Mouse (Mus musculus): ENCODE results near the gene Tdg. TPM values are rescaled to one million over a fixed set of nuclear protein-coding genes. Genes with fewer than 3 reads are reported as not detected.

Gene Tdg
- polyA plus RNA-seq, 1 experiment from 2014 or later: 77.4 TPM

DNA sequence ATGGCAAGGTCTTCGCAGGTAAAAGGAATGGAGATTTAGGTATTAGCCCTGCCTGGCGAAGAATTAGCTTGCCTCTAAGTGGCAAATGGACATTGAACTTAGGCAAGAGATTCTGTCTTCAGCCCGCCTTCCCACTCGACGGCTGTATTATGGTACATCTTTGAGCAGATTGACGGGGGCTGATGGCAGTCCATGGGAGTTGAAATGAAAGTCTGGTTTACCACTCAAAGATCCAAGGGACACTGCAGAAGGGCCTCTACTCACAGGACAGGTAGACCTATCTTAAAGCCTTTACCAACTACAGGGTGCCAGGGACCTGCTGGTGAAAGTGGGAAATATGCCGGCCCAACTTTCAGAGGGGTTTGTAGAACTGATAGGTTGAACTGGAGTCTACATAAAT lies 869 bp downstream of the Tdg start:
- ATAC-seq (ENCODE audit: insufficient number of reproducible peaks, insufficient read depth, low FRiP score, low read depth): no peak
- H3K4me3 ChIP-seq (ENCODE audit: control insufficient read depth in 1 of 2, insufficient read depth in 1 of 2, low read depth in 1 of 2, low read length in 2 of 2): peak overlapping the region; percentile 88 to 98
- H3K4me2 ChIP-seq (ENCODE audit: low read length): peak overlapping the region; percentile 87
- peaks cover 10 to 15% of the 10 kb centered on the region in 2 experiments for H3K4me1 ChIP-seq (ENCODE audit: control insufficient read depth in 2 of 2, insufficient read depth in 2 of 2, low read length in 2 of 2)
- WGBS: 15% methylated on average over 7 of the region's 7 CpGs
- H3K27ac ChIP-seq (replicated peaks in 1 of 2; ENCODE audit: control insufficient read depth in 1 of 2, insufficient read depth in 1 of 2, low read depth in 2 of 2, low read length in 2 of 2): peak overlapping the region; percentile 8 to 92; a peak in 1 of 4 replicates
- H3K27me3 ChIP-seq (ENCODE audit: control insufficient read depth, insufficient read depth, low read length): no peaks in the 10 kb centered on the region
- peaks cover 20% of the 10 kb centered on the region for H3K36me3 ChIP-seq (ENCODE audit: control insufficient read depth, insufficient read depth, low read length)
- peak overlapping the region; percentile 91 for H3K9ac ChIP-seq (ENCODE audit: low read length)
- H3K9me3 ChIP-seq (ENCODE audit: control insufficient read depth, low read length): no peaks in the 10 kb centered on the region

DNA sequence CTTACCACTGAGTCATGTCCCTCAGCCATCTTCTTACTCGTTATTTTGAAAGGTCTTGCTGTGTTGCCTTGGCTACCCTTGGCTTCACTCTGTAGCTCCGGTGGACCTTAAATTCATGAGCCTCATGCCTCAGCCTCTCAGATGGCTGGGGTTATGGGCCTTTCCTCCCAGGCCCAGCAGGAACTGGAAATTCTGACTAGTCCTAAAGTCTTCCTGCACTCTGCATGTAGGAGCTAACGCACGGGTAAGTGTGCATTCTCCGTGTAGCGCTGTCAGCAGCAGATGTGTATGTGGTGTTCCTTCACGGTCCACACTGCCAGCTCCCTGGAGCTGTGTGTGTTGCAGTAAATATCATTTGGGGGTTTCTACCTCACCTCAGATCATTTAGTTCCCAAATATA lies 1.5 kb downstream of the Tdg start:
- no peaks in the 10 kb centered on the region for H3K27me3 ChIP-seq (ENCODE audit: control insufficient read depth, insufficient read depth, low read length)
- H3K4me1 ChIP-seq (ENCODE audit: control insufficient read depth in 2 of 2, insufficient read depth in 2 of 2, low read length in 2 of 2): peaks cover 10 to 15% of the 10 kb centered on the region in 2 experiments
- peak overlapping the region; percentile 87 for H3K4me2 ChIP-seq (ENCODE audit: low read length)
- H3K36me3 ChIP-seq (ENCODE audit: control insufficient read depth, insufficient read depth, low read length): peaks cover 22% of the 10 kb centered on the region
- WGBS: 73% methylated on average over 7 of the region's 7 CpGs
- no peaks in the 10 kb centered on the region for H3K9me3 ChIP-seq (ENCODE audit: control insufficient read depth, low read length)
- H3K4me3 ChIP-seq (ENCODE audit: control insufficient read depth in 1 of 2, insufficient read depth in 1 of 2, low read depth in 1 of 2, low read length in 2 of 2): peak overlapping the region in 1 of 2 experiments; percentile 88; a peak in 1 of 4 replicates
- no peak overlapping the region for H3K27ac ChIP-seq (replicated peaks in 1 of 2; ENCODE audit: control insufficient read depth in 1 of 2, insufficient read depth in 1 of 2, low read depth in 2 of 2, low read length in 2 of 2)
- peak overlapping the region; percentile 91; the same call in 1 of the 2 replicates for H3K9ac ChIP-seq (ENCODE audit: low read length)
- ATAC-seq (ENCODE audit: insufficient number of reproducible peaks, insufficient read depth, low FRiP score, low read depth): no peak

DNA sequence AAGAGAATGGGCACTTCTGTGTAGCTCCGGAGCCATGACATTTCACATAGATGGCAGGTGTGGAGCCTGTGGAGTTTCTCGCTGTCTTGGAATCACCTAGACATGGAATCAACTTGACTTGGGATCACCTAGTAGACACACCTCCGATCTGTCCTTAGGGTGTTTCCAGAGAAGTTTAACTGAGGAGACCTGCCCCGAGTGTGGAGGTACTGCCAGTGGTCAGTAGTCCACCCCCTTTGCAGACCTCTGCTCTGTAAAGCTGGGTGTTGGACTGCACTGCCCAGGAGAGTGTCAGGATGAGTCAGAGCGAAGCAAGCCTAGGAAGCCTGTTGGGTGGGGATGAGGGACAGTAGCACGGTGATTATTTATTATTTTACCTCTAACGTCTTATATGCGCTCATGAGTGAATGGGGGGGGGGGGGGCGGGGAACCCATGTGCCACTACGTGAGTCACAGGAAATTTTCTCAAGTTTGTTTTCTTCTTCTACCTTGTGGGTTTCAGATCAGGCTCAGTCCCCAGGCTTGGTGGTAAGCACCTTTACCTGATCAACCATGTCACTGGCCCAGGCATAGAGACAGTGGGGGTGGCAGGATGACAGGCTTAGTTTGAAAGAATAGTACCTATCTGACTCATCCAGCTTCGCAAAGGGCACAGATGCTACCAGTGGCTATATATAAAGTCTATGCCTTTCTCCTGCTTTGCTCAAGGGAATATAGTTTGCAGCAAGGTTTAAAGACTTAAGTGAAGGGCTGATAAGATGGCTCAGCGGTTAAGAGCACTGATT lies 3.1 kb downstream of the Tdg start:
- 95% methylated on average over 12 of the region's 12 CpGs for WGBS
- ATAC-seq (ENCODE audit: insufficient number of reproducible peaks, insufficient read depth, low FRiP score, low read depth): no peak
- H3K9ac ChIP-seq (ENCODE audit: low read length): no peak overlapping the region
- H3K4me3 ChIP-seq (ENCODE audit: control insufficient read depth in 1 of 2, insufficient read depth in 1 of 2, low read depth in 1 of 2, low read length in 2 of 2): no peak overlapping the region
- no peaks in the 10 kb centered on the region for H3K9me3 ChIP-seq (ENCODE audit: control insufficient read depth, low read length)
- H3K27me3 ChIP-seq (ENCODE audit: control insufficient read depth, insufficient read depth, low read length): no peaks in the 10 kb centered on the region
- H3K4me2 ChIP-seq (ENCODE audit: low read length): no peak overlapping the region
- H3K4me1 ChIP-seq (ENCODE audit: control insufficient read depth in 2 of 2, insufficient read depth in 2 of 2, low read length in 2 of 2): peaks cover 10 to 15% of the 10 kb centered on the region in 2 experiments
- H3K36me3 ChIP-seq (ENCODE audit: control insufficient read depth, insufficient read depth, low read length): peaks cover 34% of the 10 kb centered on the region
- no peak overlapping the region for H3K27ac ChIP-seq (replicated peaks in 1 of 2; ENCODE audit: control insufficient read depth in 1 of 2, insufficient read depth in 1 of 2, low read depth in 2 of 2, low read length in 2 of 2)

DNA sequence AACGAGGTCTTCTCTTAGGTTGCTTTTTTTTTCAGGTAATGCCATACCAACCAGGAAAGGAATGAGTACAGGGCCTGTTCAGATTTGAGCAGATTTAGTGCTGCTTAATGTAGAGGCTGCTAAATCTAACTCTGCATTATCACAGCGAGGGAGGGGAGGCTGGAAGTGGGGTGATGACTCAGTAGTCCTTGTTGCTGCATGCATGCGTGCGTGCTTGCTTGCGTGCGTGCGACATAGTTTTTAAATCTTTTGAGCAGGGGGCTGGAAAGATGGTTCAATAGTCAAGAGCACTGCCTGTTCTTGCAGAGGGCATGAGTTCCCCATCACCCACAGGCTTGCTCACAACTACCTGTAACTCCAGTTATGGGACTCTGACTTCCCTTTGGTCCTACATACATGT lies 4.7 kb downstream of the Tdg start:
- Histone ChIP-seq H3K4me1 (ENCODE audit: control insufficient read depth in 2 of 2, insufficient read depth in 2 of 2, low read length in 2 of 2) (peaks cover 6 to 15% of the 10 kb centered on the region in 2 experiments), H3K27ac (replicated peaks in 1 of 2; ENCODE audit: control insufficient read depth in 1 of 2, insufficient read depth in 1 of 2, low read depth in 2 of 2, low read length in 2 of 2) (no peak overlapping the region), H3K9me3 (ENCODE audit: control insufficient read depth, low read length) (no peaks in the 10 kb centered on the region), H3K4me2 (ENCODE audit: low read length) (no peak overlapping the region), H3K4me3 (ENCODE audit: control insufficient read depth in 1 of 2, insufficient read depth in 1 of 2, low read depth in 1 of 2, low read length in 2 of 2) (no peak overlapping the region), H3K36me3 (ENCODE audit: control insufficient read depth, insufficient read depth, low read length) (peaks cover 50% of the 10 kb centered on the region), H3K27me3 (ENCODE audit: control insufficient read depth, insufficient read depth, low read length) (no peaks in the 10 kb centered on the region), H3K9ac (ENCODE audit: low read length) (no peak overlapping the region)
- WGBS: 96% methylated on average over 7 of the region's 7 CpGs
- no peak for ATAC-seq (ENCODE audit: insufficient number of reproducible peaks, insufficient read depth, low FRiP score, low read depth)

DNA sequence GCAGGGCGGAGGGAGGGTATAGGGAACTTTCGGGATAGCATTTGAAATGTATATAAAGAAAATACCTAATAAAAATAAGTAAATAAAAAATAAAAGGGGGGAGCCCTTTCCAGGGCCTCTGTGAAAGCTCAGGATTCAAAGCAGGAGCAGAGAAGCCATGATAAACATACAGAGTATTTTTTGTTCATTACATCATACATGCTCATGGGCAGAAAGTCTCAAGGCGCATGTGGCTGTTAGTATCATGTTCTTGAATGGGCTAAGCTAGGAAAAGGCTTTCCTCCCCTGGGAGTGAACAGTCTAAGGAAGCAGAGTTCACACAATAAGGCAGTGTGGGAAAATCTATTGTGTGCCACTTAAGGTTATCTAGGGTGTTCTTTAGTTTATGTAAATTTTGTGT lies 6.7 kb downstream of the Tdg start:
- no peak for ATAC-seq (ENCODE audit: insufficient number of reproducible peaks, insufficient read depth, low FRiP score, low read depth)
- H3K4me2 ChIP-seq (ENCODE audit: low read length): no peak overlapping the region
- H3K9me3 ChIP-seq (ENCODE audit: control insufficient read depth, low read length): no peaks in the 10 kb centered on the region
- WGBS: 88% methylated on average over 3 of the region's 3 CpGs
- peaks cover 67% of the 10 kb centered on the region for H3K36me3 ChIP-seq (ENCODE audit: control insufficient read depth, insufficient read depth, low read length)
- H3K4me3 ChIP-seq (ENCODE audit: control insufficient read depth in 1 of 2, insufficient read depth in 1 of 2, low read depth in 1 of 2, low read length in 2 of 2): no peak overlapping the region
- H3K4me1 ChIP-seq (ENCODE audit: control insufficient read depth in 2 of 2, insufficient read depth in 2 of 2, low read length in 2 of 2): peaks cover 0 to 5% of the 10 kb centered on the region in 2 experiments; a peak in 1 of 4 replicates
- H3K27me3 ChIP-seq (ENCODE audit: control insufficient read depth, insufficient read depth, low read length): no peaks in the 10 kb centered on the region
- no peak overlapping the region for H3K9ac ChIP-seq (ENCODE audit: low read length)
- no peak overlapping the region for H3K27ac ChIP-seq (replicated peaks in 1 of 2; ENCODE audit: control insufficient read depth in 1 of 2, insufficient read depth in 1 of 2, low read depth in 2 of 2, low read length in 2 of 2)

DNA sequence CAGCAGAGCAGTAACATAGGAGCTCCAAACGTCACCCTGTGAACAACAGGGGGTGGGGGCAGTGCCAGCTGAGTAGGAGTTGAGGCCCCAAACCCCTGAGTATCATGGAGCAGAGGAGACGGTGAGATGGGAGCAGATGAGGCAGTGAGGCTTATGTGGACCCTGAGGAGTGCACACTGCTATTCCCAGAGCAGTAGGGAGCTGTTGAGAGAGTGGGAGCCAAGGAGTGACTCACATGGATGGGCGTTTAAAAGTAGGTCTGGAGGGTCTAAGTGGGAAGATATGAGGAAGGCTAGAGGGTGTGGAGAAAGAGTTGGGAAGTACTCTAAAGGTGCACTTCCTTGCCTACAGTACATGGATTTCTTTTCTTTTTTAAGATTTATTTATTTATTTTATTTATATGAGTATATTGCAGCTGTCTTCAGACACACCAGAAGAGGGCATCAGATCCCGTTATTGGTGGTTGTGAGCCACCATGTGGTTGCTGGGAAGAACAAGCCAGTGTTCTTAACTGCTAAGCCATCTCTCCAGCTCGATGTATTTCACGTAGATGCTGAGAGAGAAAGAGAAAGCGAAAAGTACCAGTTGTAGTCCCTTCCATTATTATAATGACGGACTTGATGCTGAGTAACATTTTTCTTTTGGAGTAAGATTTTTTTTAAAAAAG lies 9.5 kb downstream of the Tdg start:
- no peak for ATAC-seq (ENCODE audit: insufficient number of reproducible peaks, insufficient read depth, low FRiP score, low read depth)
- H3K4me3 ChIP-seq (ENCODE audit: control insufficient read depth in 1 of 2, insufficient read depth in 1 of 2, low read depth in 1 of 2, low read length in 2 of 2): no peak overlapping the region
- no peaks in the 10 kb centered on the region for H3K9me3 ChIP-seq (ENCODE audit: control insufficient read depth, low read length)
- H3K9ac ChIP-seq (ENCODE audit: low read length): no peak overlapping the region
- no peaks in the 10 kb centered on the region for H3K4me1 ChIP-seq (ENCODE audit: control insufficient read depth in 2 of 2, insufficient read depth in 2 of 2, low read length in 2 of 2)
- H3K27me3 ChIP-seq (ENCODE audit: control insufficient read depth, insufficient read depth, low read length): no peaks in the 10 kb centered on the region
- H3K27ac ChIP-seq (replicated peaks in 1 of 2; ENCODE audit: control insufficient read depth in 1 of 2, insufficient read depth in 1 of 2, low read depth in 2 of 2, low read length in 2 of 2): no peak overlapping the region
- H3K36me3 ChIP-seq (ENCODE audit: control insufficient read depth, insufficient read depth, low read length): peaks cover 80% of the 10 kb centered on the region
- WGBS: 91% methylated on average over 8 of the region's 8 CpGs
- no peak overlapping the region for H3K4me2 ChIP-seq (ENCODE audit: low read length)

DNA sequence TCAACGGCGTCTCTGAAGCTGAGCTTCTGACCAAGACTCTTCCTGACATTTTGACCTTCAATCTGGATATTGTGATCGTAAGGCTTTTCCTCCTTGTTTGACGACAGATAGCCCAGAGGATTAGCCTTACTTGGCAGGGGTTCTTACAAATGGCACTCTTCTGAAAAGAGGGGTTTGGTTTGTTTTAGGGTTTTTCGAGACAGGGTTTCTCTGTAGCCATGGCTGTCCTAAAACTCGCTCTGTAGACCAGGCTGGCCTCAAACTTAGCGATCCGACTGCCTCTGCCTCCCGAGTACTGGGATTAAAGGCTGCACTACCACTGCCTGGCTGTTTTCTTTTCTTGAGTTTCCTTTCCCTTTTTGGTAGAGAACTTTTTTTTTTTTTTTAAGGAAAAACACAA lies 11.9 kb downstream of the Tdg start:
- Histone ChIP-seq H3K4me3 (ENCODE audit: control insufficient read depth in 1 of 2, insufficient read depth in 1 of 2, low read depth in 1 of 2, low read length in 2 of 2) (no peak overlapping the region), H3K27me3 (ENCODE audit: control insufficient read depth, insufficient read depth, low read length) (no peaks in the 10 kb centered on the region), H3K4me1 (ENCODE audit: control insufficient read depth in 2 of 2, insufficient read depth in 2 of 2, low read length in 2 of 2) (no peaks in the 10 kb centered on the region), H3K27ac (replicated peaks in 1 of 2; ENCODE audit: control insufficient read depth in 1 of 2, insufficient read depth in 1 of 2, low read depth in 2 of 2, low read length in 2 of 2) (no peak overlapping the region), H3K4me2 (ENCODE audit: low read length) (no peak overlapping the region), H3K9ac (ENCODE audit: low read length) (no peak overlapping the region), H3K9me3 (ENCODE audit: control insufficient read depth, low read length) (no peaks in the 10 kb centered on the region), H3K36me3 (ENCODE audit: control insufficient read depth, insufficient read depth, low read length) (peaks cover 96% of the 10 kb centered on the region)
- ATAC-seq (ENCODE audit: insufficient number of reproducible peaks, insufficient read depth, low FRiP score, low read depth): no peak
- 91% methylated on average over 9 of the region's 9 CpGs for WGBS
